Mouse (Mus musculus) megakaryocyte, adult 5-6 weeks (primary cell): ENCODE data around the gene Stard10. TPM values are rescaled to one million over a fixed set of nuclear protein-coding genes. Genes with fewer than 3 reads are reported as not detected.

Source experiments
- ATAC-seq: 2 replicates; pipeline ENCODE4 v1.8.0; 2016; ENCODE audit warnings: mild to moderate bottlenecking, inconsistent platforms; ENCODE audit not compliant: poor library complexity, severe bottlenecking
- total RNA-seq, 2 experiments: library from RNA; stranded (forward) in 1 of 2; stranded (reverse) in 1 of 2; fragments of 153-499, 151-499 nt in 1 of 2; fragments of 221-1000, 200-1000 nt in 1 of 2; gene quantifications; 2 replicates each; pipeline versions ENCODE4 v1.2.3 to v1.2.4; 2015 to 2017

Stard10 gene
- total RNA-seq, 2 experiments from 2014 or later = 8.2 to 22.3 TPM

DNA sequence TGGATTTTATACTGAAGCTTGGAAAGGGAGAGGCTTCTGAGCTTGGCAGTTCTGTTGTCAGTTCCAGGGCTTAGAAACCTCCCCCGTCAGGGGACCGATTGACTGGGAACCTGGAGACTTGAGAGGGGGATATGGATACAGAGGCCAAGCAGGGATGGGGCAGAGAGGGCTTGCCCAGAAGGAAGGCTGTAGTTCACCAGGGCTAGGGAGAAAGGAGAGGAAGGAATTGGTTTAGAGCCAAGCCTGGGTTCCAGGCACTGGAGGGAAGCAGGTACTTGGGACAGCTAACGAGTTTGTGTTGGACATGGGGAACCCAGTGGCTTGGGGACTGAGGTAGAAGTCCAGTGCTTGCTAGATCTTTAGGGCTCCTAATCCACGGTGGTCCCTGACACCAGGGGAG lies 12.7 kb downstream of the Stard10 start:
- no peak for ATAC-seq

GRCm38 (mm10) chr7:101330074-101330840 lies 13.4 kb downstream of the Stard10 start:
- no peak for ATAC-seq

GRCm38 (mm10) chr7:101330841-101331173 lies 13.9 kb downstream of the Stard10 start:
- ATAC-seq = no peak

DNA sequence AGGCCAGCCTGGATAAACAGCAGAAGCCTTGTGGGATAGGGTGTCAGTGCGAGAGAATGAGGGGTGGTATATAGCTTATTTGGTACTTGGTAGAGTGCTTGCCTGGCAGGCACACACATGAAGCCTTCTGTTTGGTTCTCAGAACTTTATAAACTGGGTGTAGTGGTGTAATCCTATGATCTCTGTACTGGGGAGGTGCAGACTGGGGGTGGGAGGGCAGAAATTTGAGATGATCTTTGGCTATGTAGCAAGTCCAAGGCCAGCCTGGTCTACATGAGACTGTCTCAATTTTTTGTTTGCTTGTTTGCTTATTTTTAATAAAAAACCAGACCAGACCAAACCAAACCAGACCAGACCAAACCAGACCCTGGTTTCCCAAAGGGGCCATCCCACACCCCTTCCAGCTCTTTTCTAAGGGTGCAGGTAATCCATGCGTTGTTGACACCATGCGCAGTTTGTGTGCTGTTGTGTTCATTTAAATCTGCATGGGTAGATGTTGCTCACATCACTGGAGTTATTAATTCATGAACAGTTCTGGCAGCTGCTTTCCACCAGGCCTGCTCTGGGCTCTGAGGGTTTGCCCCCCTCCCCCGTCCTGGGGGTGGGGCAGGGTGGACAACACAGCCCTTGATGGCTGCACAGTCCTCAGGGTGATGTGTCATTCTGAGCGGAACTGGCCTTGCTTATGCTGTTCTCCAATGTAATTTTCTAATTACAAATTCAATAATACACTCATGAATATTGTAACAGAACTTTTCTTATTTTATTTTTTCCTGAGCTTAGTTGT lies 15.4 kb downstream of the Stard10 start:
- ATAC-seq = no peak

- ATAC-seq = no peak
Measured at GRCm38 (mm10) chr7:101335228-101335627, 18.3 kb downstream of the Stard10 start.

GRCm38 (mm10) chr7:101336686-101337085 lies 19.8 kb downstream of the Stard10 start:
- no peak for ATAC-seq

- ATAC-seq = no peak
Measured at GRCm38 (mm10) chr7:101337401-101337800, 20.5 kb downstream of the Stard10 start.

- 0 out of 2 replicates have a peak, but pooled peaks have one; percentile 29 for ATAC-seq
Measured at GRCm38 (mm10) chr7:101341405-101341804, 24.5 kb downstream of the Stard10 start.

DNA sequence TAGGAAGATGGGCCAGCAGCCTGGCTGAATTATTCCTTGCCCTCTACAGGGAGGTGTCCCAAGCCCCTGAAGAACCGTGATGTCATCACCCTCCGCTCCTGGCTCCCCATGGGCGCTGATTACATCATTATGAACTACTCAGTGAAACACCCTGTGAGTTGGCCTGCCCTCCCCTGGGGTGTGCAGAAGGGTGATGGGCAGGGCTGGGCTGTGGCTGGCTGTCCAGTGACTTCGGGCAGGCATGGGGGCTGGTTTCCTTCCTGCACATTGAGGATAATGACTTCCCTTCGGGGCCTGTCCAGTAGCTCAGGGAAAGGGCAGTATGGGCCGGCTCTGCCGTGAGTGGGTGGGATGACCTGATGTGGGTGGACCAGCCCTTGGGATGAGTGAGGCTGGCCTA lies 26.2 kb downstream of the Stard10 start:
- ATAC-seq = peak; percentile 39

DNA sequence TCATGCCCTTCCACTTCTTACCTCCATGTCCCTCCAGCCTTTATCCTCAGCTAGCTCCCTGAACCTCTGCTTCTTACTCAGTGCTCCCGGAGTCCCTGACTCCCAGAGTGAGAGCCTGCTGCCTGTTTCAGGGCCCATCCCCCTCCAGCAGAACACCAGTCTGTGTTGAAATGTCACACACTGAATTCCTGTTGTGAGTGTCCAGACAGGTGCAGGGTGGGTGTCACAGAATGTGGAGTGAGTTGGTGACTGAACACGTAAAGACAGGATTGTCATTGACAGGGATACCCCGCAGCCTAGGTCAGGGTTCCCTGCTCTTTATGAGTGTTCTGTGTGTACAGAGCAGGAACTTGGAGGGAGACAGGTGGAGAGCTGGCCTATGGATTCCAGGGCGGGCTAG lies 28.0 kb downstream of the Stard10 start:
- no peak for ATAC-seq

DNA sequence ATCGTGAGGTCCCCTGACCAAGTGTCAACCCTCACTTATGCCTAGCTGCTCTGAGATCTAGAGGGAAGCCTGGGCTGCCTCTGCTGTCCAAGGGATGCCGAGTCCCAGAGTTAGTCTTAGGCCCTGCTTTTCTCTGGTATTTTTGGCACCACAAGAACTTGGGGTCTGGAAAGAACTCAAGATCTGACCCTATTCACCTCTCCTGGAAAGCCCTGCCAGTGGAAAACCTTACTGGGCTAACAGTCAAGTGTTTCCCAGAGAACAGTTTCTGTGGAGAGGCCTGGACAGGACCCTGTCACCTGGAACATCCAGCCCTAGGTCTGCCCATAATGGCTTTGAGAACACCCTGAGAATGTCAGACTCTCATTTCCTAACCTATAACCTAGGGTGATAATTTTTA lies 30.1 kb downstream of the Stard10 start:
- no peak for ATAC-seq

GRCm38 (mm10) chr7:101347767-101348270 lies 30.9 kb downstream of the Stard10 start, which contains the start of gene Arap1:
Gene Arap1, plus strand, starts transcription at chr7:101348067.
- ATAC-seq = peak; percentile 88

DNA sequence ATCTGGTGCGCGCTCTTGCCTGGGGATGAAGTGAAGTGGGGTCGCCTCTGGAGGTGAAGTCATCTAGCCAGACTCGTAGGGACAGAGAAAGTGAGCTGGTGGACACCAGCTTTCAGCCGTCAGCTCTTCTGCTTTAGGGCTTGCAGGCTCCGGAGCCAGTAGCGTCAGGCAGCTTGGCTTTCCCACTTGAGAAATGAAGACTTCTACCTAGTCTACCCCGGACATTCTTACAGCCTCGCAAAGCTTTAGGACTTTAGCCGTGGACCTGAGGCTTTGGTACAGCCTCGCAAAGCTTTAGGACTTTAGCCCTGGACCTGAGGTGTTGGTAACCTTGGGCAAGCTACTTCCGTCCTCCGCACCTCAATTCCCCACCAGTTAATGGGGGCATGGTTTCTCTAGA lies 31.4 kb downstream of the Stard10 start:
- ATAC-seq = peak; percentile 15; the same call in 1 of the 2 replicates

DNA sequence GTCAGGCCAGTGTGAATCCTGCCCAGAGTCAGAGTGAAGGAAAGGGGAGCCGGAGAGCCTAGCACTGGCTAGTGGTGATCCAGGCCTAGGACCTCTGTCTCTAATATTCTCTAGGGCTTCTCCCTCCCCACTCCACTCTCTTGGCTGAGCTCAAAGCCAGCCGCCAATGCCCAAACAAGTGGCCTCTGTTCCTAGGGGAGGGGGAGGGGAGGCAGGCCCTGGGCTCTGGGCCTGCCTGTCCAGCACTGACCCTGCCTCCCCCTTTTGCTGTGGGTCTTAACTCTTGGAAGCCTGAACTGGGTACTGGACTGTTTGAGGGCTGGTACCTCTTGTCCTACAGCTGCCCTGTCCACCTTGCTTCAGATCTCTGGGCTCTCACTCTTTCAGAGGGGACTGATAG lies 33.0 kb downstream of the Stard10 start:
- ATAC-seq = no peak

- peak; percentile 33 for ATAC-seq
Measured at GRCm38 (mm10) chr7:101352404-101352803, 35.5 kb downstream of the Stard10 start.

- peak; percentile 27 for ATAC-seq
Measured at GRCm38 (mm10) chr7:101354423-101354822, 37.5 kb downstream of the Stard10 start.

GRCm38 (mm10) chr7:101355551-101356100 lies 38.7 kb downstream of the Stard10 start:
- no peak for ATAC-seq

- ATAC-seq = peak; percentile 60
Measured at GRCm38 (mm10) chr7:101356868-101357267, 40.0 kb downstream of the Stard10 start.

DNA sequence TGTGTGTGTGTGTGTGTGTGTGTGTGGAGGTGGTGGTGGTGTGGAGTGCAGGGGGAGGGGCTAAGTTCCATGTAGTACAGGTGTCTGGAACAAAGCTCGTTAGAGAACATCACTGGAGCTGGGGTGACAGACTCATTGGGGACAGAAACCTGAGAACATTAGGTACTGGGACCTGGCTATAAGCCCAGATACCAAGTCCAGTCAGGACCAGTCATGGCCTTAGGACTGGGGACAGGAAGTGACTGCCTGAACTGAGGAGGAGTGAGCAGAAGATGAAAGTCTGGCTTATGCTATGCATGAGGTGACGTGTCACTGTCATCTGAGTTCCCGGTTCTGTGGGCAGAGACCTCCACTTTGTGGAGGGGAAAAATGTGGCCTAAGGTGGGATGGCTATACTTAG lies 43.5 kb downstream of the Stard10 start:
- ATAC-seq = no peak

DNA sequence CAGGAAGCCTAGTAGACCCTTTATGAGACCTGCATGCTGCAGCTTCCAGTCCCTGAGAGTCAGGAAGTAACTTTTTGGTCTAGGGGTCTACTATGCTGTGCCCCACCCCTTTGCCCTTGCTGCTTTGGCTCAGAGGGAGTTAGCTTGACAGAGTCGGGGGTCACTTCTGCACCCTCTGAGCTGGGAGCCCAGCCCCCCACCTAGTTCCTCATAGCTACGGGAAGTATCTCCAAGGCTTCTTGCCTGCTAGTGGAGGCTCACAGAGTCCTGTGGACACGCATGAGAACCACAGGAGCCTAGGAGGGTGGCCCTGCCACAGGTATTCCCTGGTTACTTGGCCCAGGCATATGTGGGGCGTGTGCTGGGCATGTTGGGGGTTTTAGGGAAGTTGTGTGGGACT lies 44.1 kb downstream of the Stard10 start:
- peak; percentile 17; the same call in 1 of the 2 replicates for ATAC-seq

DNA sequence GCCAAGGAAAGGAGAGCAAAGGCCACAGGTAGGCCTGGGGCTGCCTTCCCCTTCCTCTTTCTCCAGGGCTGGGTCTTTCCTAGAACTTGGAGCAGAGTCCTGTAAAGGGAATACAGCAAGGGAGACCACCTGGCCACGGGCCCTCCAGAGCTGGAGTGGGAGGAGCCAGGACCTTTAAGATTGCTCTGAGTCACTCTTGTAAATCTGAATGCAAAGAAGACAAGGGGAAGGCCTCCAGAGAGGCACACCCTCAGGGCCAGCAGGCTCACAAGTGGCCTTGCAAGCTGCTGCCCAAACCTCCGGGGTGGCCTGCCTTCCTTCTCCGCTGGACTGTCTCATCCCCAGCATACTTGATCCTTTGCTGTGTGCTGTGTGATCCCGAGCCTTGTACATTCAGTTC lies 44.9 kb downstream of the Stard10 start:
- ATAC-seq = peak; percentile 19

- ATAC-seq = peak; percentile 78
Measured at GRCm38 (mm10) chr7:101362791-101363191, 45.9 kb downstream of the Stard10 start.
